Mouse (Mus musculus) embryo, embryonic 10 days (tissue): Measurements from ENCODE around the gene Bad.

Experiments
- DNase-seq: peaks from one replicate; pipeline ENCODE4 v3.0.0-alpha.2; 2015; ENCODE audit warnings: low spot score

Gene Bad

GRCm38 (mm10) chr19:6968491-6969271 lies 27.0 kb downstream of the Bad start:
- DNase-seq = no peak

GRCm38 (mm10) chr19:6969291-6969664 lies 27.6 kb downstream of the Bad start:
- DNase-seq = peak; percentile 41

GRCm38 (mm10) chr19:6969665-6970381 lies 28.2 kb downstream of the Bad start:
- DNase-seq = peak; percentile 49

- DNase-seq = no peak
These were observed 28.9 kb downstream of the Bad start for GRCm38 (mm10) chr19:6970460-6971085.

- DNase-seq = peak; percentile 54
These were observed 30.0 kb downstream of the Bad start for GRCm38 (mm10) chr19:6971644-6972043.

- no peak for DNase-seq
These were observed 30.7 kb downstream of the Bad start for GRCm38 (mm10) chr19:6972247-6972917.

GRCm38 (mm10) chr19:6973581-6974190 lies 32.0 kb downstream of the Bad start:
- no peak for DNase-seq

- DNase-seq = peak; percentile 94
These were observed 32.8 kb downstream of the Bad start, which contains the start of gene Ppp1r14b for GRCm38 (mm10) chr19:6974211-6975205. Gene Ppp1r14b (plus strand): TSS chr19:6974968.

GRCm38 (mm10) chr19:6975537-6976521 lies 34.2 kb downstream of the Bad start, which contains the start of gene Plcb3:
Gene Plcb3 (minus strand): TSS chr19:6976470.
- DNase-seq = peak; percentile 77

- DNase-seq = no peak
These were observed 36.3 kb downstream of the Bad start for GRCm38 (mm10) chr19:6977759-6978638.

- DNase-seq = no peak
These were observed 36.9 kb downstream of the Bad start for GRCm38 (mm10) chr19:6978639-6978974.

GRCm38 (mm10) chr19:6979001-6979479 lies 37.4 kb downstream of the Bad start:
- DNase-seq = peak; percentile 24

- peak; percentile 99 for DNase-seq
These were observed 38.1 kb downstream of the Bad start for GRCm38 (mm10) chr19:6979486-6980380.

GRCm38 (mm10) chr19:6980381-6981093 lies 38.9 kb downstream of the Bad start, which contains the start of gene Fkbp2:
Gene Fkbp2 (minus strand): TSS chr19:6980501.
- peak; percentile 99 for DNase-seq

- DNase-seq = no peak
These were observed 39.8 kb downstream of the Bad start for GRCm38 (mm10) chr19:6981465-6981864.

- peak; percentile 20 for DNase-seq
These were observed 42.0 kb downstream of the Bad start for GRCm38 (mm10) chr19:6983621-6984020.
